11 mouse cellular contexts compared by ENCODE assay signal in genomic region chr8:94107871-94108270, GRCm38 (mm10). TPM values are rescaled to one million over a fixed set of nuclear protein-coding genes. Genes with fewer than 3 reads are reported as not detected.
DNase-seq lines count a peak whose midpoint lies in the region; ATAC-seq and TF ChIP-seq lines count a peak whose summit lies in the region.
"Had no signal": no experiment of that assay in that cellular context is flagged by ENCODE, and none has a peak within 500 bp of the region (broad histone marks: within the 10 kb centered on the region; RNA-seq: fewer than 3 reads in every experiment).

No protein-coding gene starts in this region.

- intact Hi-C loops in heart, postnatal 10 days (cut with DNase I) = no loop called here

- no peak overlapping the region for H3K9ac ChIP-seq in midbrain, postnatal 0 days (replicated peaks; ENCODE audit: low read length, poor library complexity, severe bottlenecking)
- H3K9ac ChIP-seq in midbrain, embryonic 11.5 days (ENCODE audit: low read length) = no peak overlapping the region
- H3K9ac ChIP-seq in stomach, postnatal 0 days (ENCODE audit: low read length) = no peak overlapping the region
- H3K9ac ChIP-seq: heart, embryonic 15.5 days; neural tube, embryonic 12.5 days had no signal

- H3K27ac ChIP-seq in midbrain, postnatal 0 days (ENCODE audit: low read depth, low read length) = no peak overlapping the region
- H3K27ac ChIP-seq in midbrain, embryonic 11.5 days (ENCODE audit: low read depth, low read length) = no peak overlapping the region
- no peak overlapping the region for H3K27ac ChIP-seq in stomach, postnatal 0 days (replicated peaks)
- H3K27ac ChIP-seq: heart, embryonic 15.5 days; neural tube, embryonic 12.5 days had no signal

- no peak overlapping the region for H3K4me3 ChIP-seq in midbrain, postnatal 0 days (ENCODE audit: low read depth, low read length)
- no peak overlapping the region for H3K4me3 ChIP-seq in midbrain, embryonic 11.5 days (ENCODE audit: low read depth, low read length)
- H3K4me3 ChIP-seq in stomach, postnatal 0 days (ENCODE audit: low read depth, low read length) = no peak overlapping the region
- H3K4me3 ChIP-seq: heart, embryonic 15.5 days; neural tube, embryonic 12.5 days had no signal

- no peaks in the 10 kb centered on the region for H3K36me3 ChIP-seq in midbrain, postnatal 0 days (ENCODE audit: insufficient read depth, low read length)
- no peaks in the 10 kb centered on the region for H3K36me3 ChIP-seq in midbrain, embryonic 11.5 days (ENCODE audit: control insufficient read depth, insufficient read depth, low read length)
- no peaks in the 10 kb centered on the region for H3K36me3 ChIP-seq in stomach, postnatal 0 days (ENCODE audit: control insufficient read depth, insufficient read depth, low read length)
- H3K36me3 ChIP-seq: heart, embryonic 15.5 days; neural tube, embryonic 12.5 days had no signal

- no peak overlapping the region for H3K4me2 ChIP-seq in midbrain, postnatal 0 days (ENCODE audit: low read depth, low read length, poor library complexity, severe bottlenecking)
- H3K4me2 ChIP-seq in midbrain, embryonic 11.5 days = no peak overlapping the region
- no peak overlapping the region for H3K4me2 ChIP-seq in stomach, postnatal 0 days (replicated peaks; ENCODE audit: low read depth)
- H3K4me2 ChIP-seq: heart, embryonic 15.5 days; neural tube, embryonic 12.5 days had no signal

- no peaks in the 10 kb centered on the region for H3K4me1 ChIP-seq in midbrain, postnatal 0 days (ENCODE audit: insufficient read depth, low read length)
- no peaks in the 10 kb centered on the region for H3K4me1 ChIP-seq in midbrain, embryonic 11.5 days (ENCODE audit: control insufficient read depth, insufficient read depth, low read length)
- H3K4me1 ChIP-seq in stomach, postnatal 0 days (replicated peaks; ENCODE audit: control insufficient read depth, insufficient read depth) = no peaks in the 10 kb centered on the region
- H3K4me1 ChIP-seq: heart, embryonic 15.5 days; neural tube, embryonic 12.5 days had no signal

- H3K9me3 ChIP-seq in midbrain, postnatal 0 days (ENCODE audit: low read length) = no peaks in the 10 kb centered on the region
- H3K9me3 ChIP-seq in midbrain, embryonic 11.5 days (ENCODE audit: control insufficient read depth, low read length) = no peaks in the 10 kb centered on the region
- H3K9me3 ChIP-seq in stomach, postnatal 0 days (ENCODE audit: control insufficient read depth, low read length) = no peaks in the 10 kb centered on the region
- H3K9me3 ChIP-seq: heart, embryonic 15.5 days; neural tube, embryonic 12.5 days had no signal

- 85% methylated on average over 3 of the region's 3 CpGs for WGBS in midbrain, postnatal 0 days
- WGBS in midbrain, embryonic 11.5 days = 85% methylated on average over 3 of the region's 3 CpGs
- WGBS in stomach, postnatal 0 days = 68% methylated on average over 3 of the region's 3 CpGs

- peak; percentile 9 to 22 for DNase-seq in cerebellum, adult 18-20 months
- DNase-seq in cerebellum, adult 9-11 months = no peak
- DNase-seq in midbrain, postnatal 0 days (ENCODE audit: low spot score) = peak; percentile 1
- DNase-seq in midbrain, embryonic 11.5 days (ENCODE audit: low spot score, missing footprints) = no peak
- peak; percentile 59 to 70 for DNase-seq in heart, postnatal 10 days
- DNase-seq in stomach, postnatal 0 days (ENCODE audit: low spot score) = no peak
- DNase-seq in left cerebral cortex, adult 11 months (ENCODE audit: low spot score) = no peak

- TF ChIP-seq CTCF in midbrain, postnatal 0 days (IDR thresholded peaks at IDR 0.05) = no peak
- no peak for TF ChIP-seq CTCF in stomach, postnatal 0 days (IDR thresholded peaks at IDR 0.05; ENCODE audit: low read depth)

- no peaks in the 10 kb centered on the region for H3K27me3 ChIP-seq in midbrain, postnatal 0 days (ENCODE audit: insufficient read depth, low read length)
- H3K27me3 ChIP-seq in midbrain, embryonic 11.5 days (ENCODE audit: control insufficient read depth, insufficient read depth, low read length) = no peaks in the 10 kb centered on the region
- no peaks in the 10 kb centered on the region for H3K27me3 ChIP-seq in stomach, postnatal 0 days (ENCODE audit: control insufficient read depth, insufficient read depth, low read length)
- H3K27me3 ChIP-seq: heart, embryonic 15.5 days; neural tube, embryonic 12.5 days had no signal

- no peak for TF ChIP-seq EP300 in stomach, postnatal 0 days (optimal IDR thresholded peaks at IDR 0.05)

- no peak for ATAC-seq in midbrain, postnatal 0 days (ENCODE audit: low FRiP score)
- no peak for ATAC-seq in midbrain, embryonic 11.5 days (ENCODE audit: low FRiP score)
- ATAC-seq in stomach, postnatal 0 days (ENCODE audit: low FRiP score, low TSS enrichment) = no peak
- ATAC-seq in frontal cortex, adult (ENCODE audit: low TSS enrichment) = no peak

RNA-seq across cellular contexts. Expression of gene Bbs2, which starts 9.1 kb away (rescaled TPM):
- total RNA-seq in midbrain, postnatal 0 days (2014; rRNA removed) = 20.7 and 27.6 TPM in 2 replicates
- 16.2 and 17.5 TPM in 2 replicates for polyA plus RNA-seq in midbrain, postnatal 0 days (2015; fragmentation: Nextera tagmentation; extraction: Ambion mirVana)
- polyA plus RNA-seq in midbrain, embryonic 11.5 days (2014; fragmentation: Nextera tagmentation; extraction: Ambion mirVana) = 21.3 and 26.6 TPM in 2 replicates
- 1 to 10 TPM; 6.8 to 8.7 TPM for total RNA-seq in heart, postnatal 10 days (2021)
- polyA plus RNA-seq in stomach, postnatal 0 days (2015; fragmentation: Nextera tagmentation; extraction: Ambion mirVana) = 5.9 and 6.9 TPM in 2 replicates

RNA-seq across cellular contexts. Expression of gene Mt4, which starts 29.1 kb away (rescaled TPM):
- not detected in 2 replicates for total RNA-seq in midbrain, postnatal 0 days (2014; rRNA removed)
- not detected in 2 replicates for polyA plus RNA-seq in midbrain, postnatal 0 days (2015; fragmentation: Nextera tagmentation; extraction: Ambion mirVana)
- polyA plus RNA-seq in midbrain, embryonic 11.5 days (2014; fragmentation: Nextera tagmentation; extraction: Ambion mirVana) = not detected in 2 replicates
- total RNA-seq in heart, postnatal 10 days (2021) = not detected
- polyA plus RNA-seq in stomach, postnatal 0 days (2015; fragmentation: Nextera tagmentation; extraction: Ambion mirVana) = 79.7 and 84.9 TPM in 2 replicates
- polyA plus RNA-seq: cortical plate, adult 2 months; heart, embryonic 15.5 days; neural tube, embryonic 12.5 days had no signal

RNA-seq across cellular contexts. Expression of gene Mt3, which starts 44.5 kb away (rescaled TPM):
- 571 and 599 TPM in 2 replicates for total RNA-seq in midbrain, postnatal 0 days (2014; rRNA removed)
- 314 and 354 TPM in 2 replicates for polyA plus RNA-seq in midbrain, postnatal 0 days (2015; fragmentation: Nextera tagmentation; extraction: Ambion mirVana)
- 8.5 and 12.0 TPM in 2 replicates for polyA plus RNA-seq in midbrain, embryonic 11.5 days (2014; fragmentation: Nextera tagmentation; extraction: Ambion mirVana)
- total RNA-seq in heart, postnatal 10 days (2021) = 10 to 100 TPM; 12.5 to 14.5 TPM
- 4.1 and 5.3 TPM in 2 replicates for polyA plus RNA-seq in stomach, postnatal 0 days (2015; fragmentation: Nextera tagmentation; extraction: Ambion mirVana)

Comparison
In these comparisons a context has a peak if more than half of its experiments do, and no peak if none do; other contexts are left out.
1. DNase-seq: peak in cerebellum, adult 18-20 months (2 of 2), midbrain, postnatal 0 days (single experiment) and heart, postnatal 10 days (2 of 2); none in cerebellum, adult 9-11 months (single experiment), midbrain, embryonic 11.5 days (single experiment), stomach, postnatal 0 days (single experiment) and left cerebral cortex, adult 11 months (single experiment).
2. RNA of gene Mt3, which starts 44.5 kb away (polyA plus RNA-seq): 314 to 354 TPM in midbrain, postnatal 0 days; 8.5 to 12.0 TPM in midbrain, embryonic 11.5 days and 4.1 to 5.3 TPM in stomach, postnatal 0 days; every median in the first group is over 10 times any median in the second.
3. RNA of gene Mt4, which starts 29.1 kb away (polyA plus RNA-seq): 79.7 to 84.9 TPM in stomach, postnatal 0 days; not detected in midbrain, postnatal 0 days and not detected in midbrain, embryonic 11.5 days; every median in the first group is over 10 times any median in the second.